Mouse (Mus musculus) CH12.LX (cell line): ENCODE data around the gene Mrps18c.

Source experiments
- CHD1 ChIP-seq: IDR thresholded peaks from 2 replicates; pipeline ENCODE4 v1.6.1; 2012; ENCODE audit warnings: low read depth, low read length, improper control_type of control experiment, inconsistent platforms
- CTCF ChIP-seq, 2 experiments: IDR thresholded peaks in 1 of 2; conservative IDR thresholded peaks in 1 of 2; 2 replicates each; pipeline ENCODE4 v1.5.1; 2011 to 2012; ENCODE audit warnings: low read depth in 2 of 2, low read length in 2 of 2, improper control_type of control experiment in 1 of 2, inconsistent platforms in 1 of 2, mild to moderate bottlenecking in 1 of 2, moderate library complexity in 1 of 2
- EP300 ChIP-seq: IDR thresholded peaks from 2 replicates; pipeline ENCODE4 v1.6.1; 2011; ENCODE audit warnings: low read length, improper control_type of control experiment
- GABPA ChIP-seq: IDR thresholded peaks from 2 replicates; pipeline ENCODE4 v1.6.1; 2012; ENCODE audit warnings: low read depth, low read length, improper control_type of control experiment, inconsistent platforms; ENCODE audit not compliant: insufficient replicate concordance
- HCFC1 ChIP-seq: IDR thresholded peaks from 2 replicates; pipeline ENCODE4 v1.6.1; 2012; ENCODE audit warnings: low read depth, mild to moderate bottlenecking, inconsistent platforms, low read length, improper control_type of control experiment
- KAT2A ChIP-seq: IDR thresholded peaks from 2 replicates; pipeline ENCODE4 v1.6.1; 2012; ENCODE audit warnings: low read length, improper control_type of control experiment, inconsistent platforms; ENCODE audit not compliant: insufficient replicate concordance
- MAZ ChIP-seq: IDR thresholded peaks from 2 replicates; pipeline ENCODE4 v1.6.1; 2012; ENCODE audit warnings: low read depth, mild to moderate bottlenecking, inconsistent platforms, low read length, improper control_type of control experiment, moderate library complexity
- MXI1 ChIP-seq: IDR thresholded peaks from 2 replicates; pipeline ENCODE4 v1.6.1; 2011; ENCODE audit warnings: mild to moderate bottlenecking, low read depth, low read length, improper control_type of control experiment
- NRF1 ChIP-seq: IDR thresholded peaks from 2 replicates; pipeline ENCODE4 v1.6.1; 2014; ENCODE audit warnings: low read depth, mild to moderate bottlenecking, inconsistent platforms, low read length, improper control_type of control experiment, moderate library complexity
- POLR2A ChIP-seq: IDR thresholded peaks from 2 replicates; pipeline ENCODE4 v1.6.1; 2011; ENCODE audit warnings: low read depth, mild to moderate bottlenecking, improper control_type of control experiment, low read length
- POLR2AphosphoS2 ChIP-seq: IDR thresholded peaks from 2 replicates; pipeline ENCODE4 v1.6.1; 2011; ENCODE audit warnings: low read depth, low read length, improper control_type of control experiment
- RAD21 ChIP-seq: IDR thresholded peaks from 2 replicates; pipeline ENCODE4 v1.6.1; 2011; ENCODE audit warnings: low read depth, mild to moderate bottlenecking, low read length, improper control_type of control experiment, moderate library complexity
- USF1 ChIP-seq: IDR thresholded peaks from 2 replicates; pipeline ENCODE4 v1.6.1; 2014; ENCODE audit warnings: low read depth, mild to moderate bottlenecking, inconsistent platforms, low read length, improper control_type of control experiment
- USF2 ChIP-seq: conservative IDR thresholded peaks from 2 replicates; pipeline ENCODE4 v1.6.1; 2011; ENCODE audit warnings: low read depth, low read length, improper control_type of control experiment

- peak in 1 of 2 experiments; percentile 25; a peak in 2 of 4 replicates for TF ChIP-seq CTCF (conservative IDR thresholded peaks at IDR 0.05 in 1 of 2, IDR thresholded peaks at IDR 0.05 in 1 of 2; ENCODE audit: low read depth in 2 of 2, low read length in 2 of 2)
- TF ChIP-seq MAZ, result no peak
- TF ChIP-seq POLR2A, result no peak
- TF ChIP-seq EP300, result no peak
- no peak for TF ChIP-seq GABPA
- no peak for TF ChIP-seq CHD1
- no peak for TF ChIP-seq KAT2A
- TF ChIP-seq USF2, result no peak
- TF ChIP-seq POLR2AphosphoS2, result no peak
- no peak for TF ChIP-seq USF1
- TF ChIP-seq HCFC1, result no peak
- TF ChIP-seq RAD21, result no peak
- TF ChIP-seq MXI1, result no peak
- TF ChIP-seq NRF1, result no peak
These were observed 4.3 kb upstream of the Mrps18c start for GRCm38 (mm10) chr5:100794084-100794483.
